Mouse (Mus musculus) kidney, postnatal 36 days (tissue): Measurements from ENCODE around the gene Sult5a1.
"Not testable (repeated sequence)": the region's sequence is repeated elsewhere in the genome, so short reads cannot be mapped to it uniquely, and the experiment has no call there.

ENCODE experiments used
- DNase-seq, 2 experiments: peaks; one replicate each; pipeline ENCODE4 v3.0.0; 2021 to 2022; ENCODE audit warnings: mixed read lengths in 2 of 2

The Sult5a1 gene

GRCm38 (mm10) chr8:123157888-123158465, at the start of gene Sult5a1:
TSS of gene Sult5a1 (minus strand) at chr8:123158315.
- no peak for DNase-seq

DNA sequence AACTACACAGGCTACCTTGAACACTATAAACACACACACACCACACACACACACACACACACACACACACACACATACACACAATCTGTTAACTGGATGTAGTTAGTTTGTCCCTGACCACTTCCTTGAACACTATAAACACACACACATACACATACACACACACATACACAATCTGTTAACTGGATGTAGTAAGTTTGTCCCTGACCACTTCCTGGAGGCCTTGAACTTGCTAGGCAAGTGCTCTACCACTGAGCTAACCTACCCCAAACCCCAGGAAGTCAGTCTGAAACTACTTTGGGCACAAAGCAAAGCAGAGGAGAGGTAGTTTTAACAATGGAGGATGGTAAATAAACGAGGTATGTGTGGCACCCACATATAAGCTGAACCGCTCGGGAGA, 45.5 kb upstream of the Sult5a1 start:
- no peak for DNase-seq

GRCm38 (mm10) chr8:123202288-123202687, 44.2 kb upstream of the Sult5a1 start:
- DNase-seq: peak; percentile 67 to 83

- no peak for DNase-seq
These were observed 41.7 kb upstream of the Sult5a1 start for GRCm38 (mm10) chr8:123199864-123200263.

DNA sequence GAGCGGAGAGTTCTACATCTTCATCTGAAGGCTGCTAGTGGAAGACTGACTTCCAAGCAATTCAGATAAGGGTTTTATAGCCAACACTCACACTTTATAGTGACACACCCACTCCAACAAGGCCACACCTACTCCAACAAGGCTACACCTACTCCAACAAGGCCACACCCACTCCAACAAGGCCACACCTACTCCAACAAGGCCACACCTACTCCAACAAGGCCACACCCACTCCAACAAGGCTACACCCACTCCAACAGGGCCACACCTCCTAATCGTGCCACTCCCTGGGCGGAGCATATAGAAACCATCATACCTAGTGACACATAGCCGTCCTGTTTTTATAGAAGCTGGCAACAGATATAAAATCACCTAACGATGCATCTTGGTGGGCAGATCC, 38.9 kb upstream of the Sult5a1 start:
- not testable (repeated sequence) for DNase-seq

GRCm38 (mm10) chr8:123193771-123194170, 35.7 kb upstream of the Sult5a1 start:
- peak; percentile 43 to 65 for DNase-seq

GRCm38 (mm10) chr8:123191908-123192307, 33.8 kb upstream of the Sult5a1 start:
- no peak for DNase-seq

DNA sequence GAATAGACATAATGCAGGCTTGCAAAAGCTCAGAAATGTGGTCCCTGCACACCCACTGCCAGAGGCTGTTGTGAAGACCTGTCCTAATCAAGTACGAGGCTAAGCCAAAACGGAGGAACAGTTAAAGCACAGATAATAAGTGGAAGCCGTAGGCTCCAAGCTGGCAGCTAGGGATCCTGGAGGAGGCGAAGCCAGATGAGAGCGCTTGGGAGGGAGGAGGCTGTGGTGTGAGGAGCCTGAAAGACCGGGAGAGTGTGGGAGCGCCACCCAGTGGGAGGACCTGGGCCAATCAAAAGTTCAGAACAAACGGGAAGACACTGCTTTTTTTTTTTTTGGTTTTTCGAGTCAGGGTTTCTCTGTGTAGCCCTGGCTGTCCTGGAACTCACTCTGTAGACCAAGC, 32.6 kb upstream of the Sult5a1 start:
- DNase-seq: peak; percentile 85 to 91

- DNase-seq: no peak
These were observed 30.7 kb upstream of the Sult5a1 start for GRCm38 (mm10) chr8:123188841-123189240.

DNA sequence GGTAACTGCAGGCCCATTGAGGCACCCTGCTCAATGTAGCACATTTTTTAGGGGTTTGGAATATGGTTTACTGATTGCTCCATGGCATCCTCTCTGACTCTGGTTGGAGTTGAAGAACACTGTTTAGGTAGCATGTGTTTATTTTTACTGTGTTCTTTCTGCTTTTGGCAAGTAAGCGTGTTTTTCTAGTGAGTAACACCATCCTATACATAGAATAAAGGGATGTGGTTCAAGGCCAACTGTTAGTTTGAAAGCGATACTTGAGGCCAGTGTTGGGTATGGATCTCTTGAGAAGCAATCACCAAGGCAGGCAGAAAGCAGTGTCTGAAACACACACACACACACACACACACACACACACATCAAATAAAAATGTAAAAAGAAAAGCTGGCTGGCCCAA, 29.9 kb upstream of the Sult5a1 start:
- DNase-seq: no peak

- peak; percentile 70 to 74 for DNase-seq
These were observed 27.7 kb upstream of the Sult5a1 start, which contains the start of gene Dpep1 for GRCm38 (mm10) chr8:123185566-123186409. TSS of gene Dpep1 (plus strand) at chr8:123186242.

DNA sequence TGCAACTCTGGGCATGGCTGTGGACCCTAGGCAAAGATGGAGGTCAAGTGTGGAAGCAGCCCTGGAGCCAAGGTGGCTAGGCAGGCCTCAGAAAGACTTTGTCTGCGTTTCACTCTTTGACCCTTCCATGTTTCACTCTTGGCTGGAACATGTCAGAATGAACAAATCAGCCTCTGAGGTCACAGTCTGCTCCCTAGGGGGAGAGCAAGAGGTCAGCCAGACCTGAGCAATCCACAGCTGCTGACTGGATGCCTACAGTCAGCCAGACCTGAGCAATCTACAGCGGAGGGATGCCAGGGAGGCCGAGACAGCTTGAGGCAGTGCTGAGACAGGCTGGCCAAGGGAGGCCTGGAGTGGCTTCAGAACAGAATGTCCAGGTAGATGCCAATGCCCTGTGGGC, 23.3 kb upstream of the Sult5a1 start:
- peak; percentile 85 to 88 for DNase-seq

GRCm38 (mm10) chr8:123156070-123156773, 1.9 kb downstream of the Sult5a1 start:
- no peak for DNase-seq

GRCm38 (mm10) chr8:123155177-123155576, 2.9 kb downstream of the Sult5a1 start:
- DNase-seq: peak; percentile 45 to 48

GRCm38 (mm10) chr8:123150737-123151171, 7.4 kb downstream of the Sult5a1 start:
- peak; percentile 41 to 43 for DNase-seq

DNA sequence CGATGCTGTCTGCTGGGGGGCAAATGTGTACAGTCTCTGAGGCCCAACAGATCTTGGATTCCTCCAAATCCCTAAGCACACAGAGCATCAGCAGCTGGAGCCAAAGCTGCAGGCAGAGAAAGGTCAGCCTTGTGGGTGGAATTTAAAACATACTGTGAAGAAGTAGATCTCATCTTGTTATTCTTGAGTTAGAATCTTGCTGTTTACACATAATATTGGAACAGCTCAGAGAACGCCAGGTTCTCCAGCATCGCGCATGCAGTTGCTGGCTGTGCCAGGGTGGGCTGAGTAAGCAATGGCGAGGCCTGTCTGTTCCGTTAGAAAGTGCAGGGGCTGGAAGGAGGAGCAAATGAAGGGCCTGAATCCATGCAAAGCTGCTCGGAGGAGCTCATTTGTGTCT, 11.7 kb downstream of the Sult5a1 start:
- DNase-seq: no peak

- peak; percentile 71 to 83 for DNase-seq
These were observed 12.8 kb downstream of the Sult5a1 start for GRCm38 (mm10) chr8:123145279-123145678.

- DNase-seq: peak; percentile 78 to 86
These were observed 16.2 kb downstream of the Sult5a1 start for GRCm38 (mm10) chr8:123141741-123142462.

GRCm38 (mm10) chr8:123138741-123139140, 19.4 kb downstream of the Sult5a1 start:
- DNase-seq: no peak

GRCm38 (mm10) chr8:123137645-123138077, 20.5 kb downstream of the Sult5a1 start:
- peak; percentile 21 to 43 for DNase-seq

GRCm38 (mm10) chr8:123136287-123136686, 21.8 kb downstream of the Sult5a1 start:
- DNase-seq: no peak

DNA sequence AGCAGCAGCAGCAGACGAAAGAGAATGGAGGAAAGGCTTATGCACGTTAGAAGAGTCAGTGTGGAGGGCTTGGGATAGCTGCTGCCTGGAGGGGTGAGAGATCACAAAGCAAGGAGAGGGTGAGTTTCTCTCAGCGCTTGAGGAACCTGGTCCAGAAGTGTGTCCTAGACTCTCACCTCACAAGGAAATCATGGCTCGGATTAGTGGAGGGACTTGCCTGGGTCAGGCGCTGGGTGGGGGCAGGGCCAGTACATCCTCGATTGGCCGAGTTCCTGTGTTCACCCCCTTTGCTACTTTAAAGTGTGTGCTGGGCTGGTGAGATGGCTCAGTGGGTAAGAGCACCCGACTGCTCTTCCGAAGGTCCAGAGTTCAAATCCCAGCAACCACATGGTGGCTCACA, 22.3 kb downstream of the Sult5a1 start:
- DNase-seq: no peak

GRCm38 (mm10) chr8:123135406-123135805, 22.7 kb downstream of the Sult5a1 start:
- no peak for DNase-seq
